Mouse (Mus musculus) 3134 (cell line): ENCODE data around the gene Gm21973.

Experiments used
- DNase-seq: peaks from one replicate; pipeline ENCODE4 v3.0.0-alpha.2; 2011; ENCODE audit warnings: low spot score; ENCODE audit not compliant: insufficient read length; ENCODE audit errors: extremely low read depth

Gm21973 gene

DNA sequence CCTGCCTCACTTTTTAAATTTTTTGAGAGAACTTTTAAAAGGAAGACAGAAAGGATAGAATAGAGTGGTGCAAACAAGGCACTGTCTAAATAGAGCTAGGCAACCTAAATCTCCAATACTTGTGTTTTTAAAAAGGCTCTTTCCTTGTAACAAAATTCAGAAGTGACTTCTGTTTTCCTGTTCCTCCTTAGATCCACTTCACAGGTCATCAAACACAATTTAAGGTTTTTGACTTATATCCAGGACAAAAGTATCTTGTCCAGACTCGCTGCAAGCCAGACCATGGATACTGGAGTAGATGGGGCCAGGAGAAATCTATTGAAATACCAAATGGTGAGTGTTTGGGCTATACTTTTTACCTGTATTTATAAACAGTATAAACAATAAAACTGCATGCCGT is at the start of gene Gm21973:
Gm21973 (plus strand) TSS at position 301 of the 400 bp plus-strand sequence.
- DNase-seq: no peak

DNA sequence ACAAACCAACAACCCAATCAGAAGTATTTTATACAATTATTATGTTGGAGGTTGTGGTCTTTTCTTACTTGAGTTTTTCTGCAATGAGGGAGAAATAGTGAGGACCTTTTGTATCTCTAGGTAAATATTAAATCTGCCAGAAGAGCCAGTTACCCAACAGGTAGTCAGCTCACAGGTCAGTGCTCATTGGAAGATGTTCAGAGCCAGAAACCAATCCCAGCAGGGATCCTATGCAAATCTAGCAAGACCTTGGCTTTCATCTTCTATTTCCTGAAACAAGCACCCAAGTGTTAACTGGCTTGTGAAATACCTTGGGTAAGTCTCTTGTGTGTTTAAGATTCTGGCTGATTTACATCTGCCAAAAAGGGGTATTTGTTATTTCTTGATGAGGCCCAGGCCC is 48.8 kb upstream of the Gm21973 start:
- no peak for DNase-seq

DNA sequence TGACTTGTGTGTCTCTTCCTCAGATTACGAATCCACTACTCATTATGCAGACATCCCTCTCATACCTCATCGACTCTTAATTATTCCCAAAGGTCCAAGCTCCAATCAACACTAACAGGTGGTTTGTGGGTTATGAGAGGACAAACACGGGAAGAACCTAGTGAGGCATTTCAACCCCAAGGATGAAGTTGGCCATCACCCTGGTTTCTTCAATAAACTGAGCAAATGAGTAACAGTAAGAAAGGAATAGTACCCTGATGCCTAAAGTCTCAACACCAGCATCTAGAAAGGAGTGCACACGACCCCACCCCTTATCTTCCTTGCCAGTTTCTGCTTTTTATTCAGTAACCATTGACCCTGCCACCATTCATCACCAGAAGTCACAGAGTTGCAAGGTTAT is 47.7 kb upstream of the Gm21973 start:
- no peak for DNase-seq

DNA sequence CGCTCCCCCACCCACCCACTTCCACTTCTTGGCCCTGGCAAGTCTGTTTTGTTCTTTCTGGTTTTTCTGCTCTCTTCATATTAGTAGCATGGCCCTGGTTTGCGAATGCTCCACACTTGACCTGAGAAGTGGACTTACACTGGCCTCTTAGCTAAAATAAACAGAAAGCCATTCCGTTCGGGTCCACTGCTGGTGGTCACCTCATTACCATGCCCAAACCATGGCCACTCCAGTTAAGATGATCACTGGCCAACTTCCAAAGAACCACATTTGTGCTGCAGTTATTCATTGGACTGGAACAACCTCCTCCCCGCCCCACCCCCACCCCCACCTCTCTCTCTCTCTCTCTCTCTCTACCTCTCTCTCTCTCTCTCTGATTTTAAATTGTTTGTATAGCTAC is 43.6 kb upstream of the Gm21973 start:
- no peak for DNase-seq

DNA sequence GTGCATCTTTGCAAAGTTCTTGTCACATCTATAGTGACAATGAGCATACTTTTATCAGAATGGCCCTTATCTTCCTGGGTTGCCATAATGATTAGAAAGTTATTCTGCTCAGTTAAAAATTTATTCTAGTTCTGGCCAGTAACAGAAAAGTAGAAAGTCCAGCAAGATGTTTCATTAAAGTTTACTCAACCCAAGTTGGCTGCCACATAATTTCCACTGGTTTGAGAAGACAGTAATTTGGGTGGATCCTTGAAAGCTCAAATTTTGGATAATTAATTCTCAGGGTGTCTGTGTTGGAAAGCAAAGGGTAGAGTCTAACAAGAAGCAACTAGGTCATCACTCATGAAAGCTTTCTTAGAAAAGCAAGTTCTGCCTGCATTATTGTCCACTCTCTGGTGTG is 41.5 kb upstream of the Gm21973 start:
- no peak for DNase-seq

DNA sequence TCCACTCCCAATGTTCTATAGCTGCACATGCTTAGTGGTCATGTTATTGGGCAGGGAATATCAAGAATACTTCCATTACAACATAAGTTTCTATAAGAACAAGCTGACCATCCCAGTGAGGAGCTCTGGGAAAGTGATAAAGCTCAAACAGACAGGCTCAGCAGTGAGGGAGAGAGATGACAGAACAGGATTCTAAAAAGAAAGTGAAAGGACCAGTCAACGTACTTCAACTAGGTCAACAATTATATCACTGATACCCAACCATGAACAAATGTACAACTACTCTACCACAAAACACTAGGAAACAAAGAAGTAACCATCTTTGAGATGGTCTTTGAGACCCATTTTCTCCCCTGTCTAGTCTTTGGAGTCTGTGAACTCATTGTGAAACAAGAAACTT is 28.6 kb upstream of the Gm21973 start:
- no peak for DNase-seq

DNA sequence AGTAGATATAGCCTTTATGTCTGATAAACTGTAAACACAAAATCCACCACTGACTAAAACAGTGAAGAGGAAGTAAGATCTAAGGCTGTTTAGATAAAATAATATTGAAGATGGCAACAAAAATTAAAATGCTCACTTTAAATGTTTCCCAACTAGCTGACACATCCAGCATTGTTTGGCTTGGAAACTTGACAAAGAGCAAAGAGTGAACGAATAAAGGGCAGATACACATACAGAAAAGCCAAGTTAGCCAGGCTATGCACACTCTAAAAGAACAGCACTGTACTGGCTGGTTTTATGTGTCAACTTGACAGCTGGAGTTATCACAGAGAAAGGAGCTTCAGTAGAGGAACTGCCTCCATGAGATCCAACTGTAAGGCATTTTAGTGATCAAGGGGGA is 27.1 kb upstream of the Gm21973 start:
- DNase-seq: no peak

DNA sequence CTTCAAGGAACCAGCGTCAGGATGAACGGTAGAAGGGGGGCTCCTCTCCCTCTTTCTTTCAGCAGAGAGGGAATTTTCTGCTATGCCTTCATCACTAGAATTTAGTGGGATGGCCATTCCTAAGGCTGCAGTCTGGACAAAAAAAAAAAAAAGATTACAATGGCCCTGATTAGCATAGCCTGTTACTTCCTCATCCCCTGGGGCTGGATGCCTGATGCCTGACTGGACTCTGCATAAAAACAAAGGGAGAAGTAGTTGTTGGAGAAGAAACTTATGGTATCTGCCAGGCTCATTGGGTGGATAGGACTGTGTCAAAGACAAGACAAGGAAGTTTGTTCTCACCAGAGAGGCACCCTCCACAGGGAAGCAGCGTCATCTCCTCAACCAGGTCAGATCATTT is 25.7 kb upstream of the Gm21973 start:
- DNase-seq: no peak

DNA sequence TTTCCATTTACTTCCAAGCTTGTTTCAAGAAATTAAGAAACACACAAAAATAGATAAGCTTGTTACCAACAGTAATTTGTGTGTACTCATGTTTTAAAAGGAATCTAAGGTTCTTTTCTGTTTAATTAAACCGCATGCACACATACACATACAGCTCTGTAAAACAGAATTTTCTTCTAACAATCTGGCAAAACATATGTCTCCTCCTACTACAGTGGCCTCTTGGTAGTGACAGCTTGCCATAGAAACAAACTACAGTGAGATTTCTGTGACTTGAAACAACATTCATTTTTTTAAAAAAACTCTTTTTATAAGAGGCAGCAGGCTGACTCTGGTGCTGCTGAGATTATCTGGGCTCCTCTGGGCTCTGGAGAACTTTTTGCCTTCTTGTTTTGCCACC is 18.7 kb upstream of the Gm21973 start:
- no peak for DNase-seq

DNA sequence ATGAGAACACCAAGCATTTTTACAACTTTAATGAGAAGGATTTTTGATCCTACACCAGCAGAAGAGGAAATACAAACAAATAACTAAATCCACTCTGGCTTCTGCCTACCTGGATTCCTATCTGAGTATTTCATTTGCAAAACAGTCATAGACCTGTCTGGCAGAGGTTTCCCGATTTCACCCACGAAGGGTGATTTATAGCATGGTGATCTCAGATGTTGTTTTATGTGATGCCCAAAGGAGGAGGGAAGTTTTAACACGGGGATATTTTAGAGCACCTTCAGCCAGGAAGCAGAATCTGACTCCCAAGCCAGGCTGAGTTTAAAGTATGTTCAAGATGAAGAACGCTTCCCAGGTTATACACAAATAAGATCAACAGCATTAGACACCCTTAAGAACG is 13.4 kb upstream of the Gm21973 start:
- no peak for DNase-seq

DNA sequence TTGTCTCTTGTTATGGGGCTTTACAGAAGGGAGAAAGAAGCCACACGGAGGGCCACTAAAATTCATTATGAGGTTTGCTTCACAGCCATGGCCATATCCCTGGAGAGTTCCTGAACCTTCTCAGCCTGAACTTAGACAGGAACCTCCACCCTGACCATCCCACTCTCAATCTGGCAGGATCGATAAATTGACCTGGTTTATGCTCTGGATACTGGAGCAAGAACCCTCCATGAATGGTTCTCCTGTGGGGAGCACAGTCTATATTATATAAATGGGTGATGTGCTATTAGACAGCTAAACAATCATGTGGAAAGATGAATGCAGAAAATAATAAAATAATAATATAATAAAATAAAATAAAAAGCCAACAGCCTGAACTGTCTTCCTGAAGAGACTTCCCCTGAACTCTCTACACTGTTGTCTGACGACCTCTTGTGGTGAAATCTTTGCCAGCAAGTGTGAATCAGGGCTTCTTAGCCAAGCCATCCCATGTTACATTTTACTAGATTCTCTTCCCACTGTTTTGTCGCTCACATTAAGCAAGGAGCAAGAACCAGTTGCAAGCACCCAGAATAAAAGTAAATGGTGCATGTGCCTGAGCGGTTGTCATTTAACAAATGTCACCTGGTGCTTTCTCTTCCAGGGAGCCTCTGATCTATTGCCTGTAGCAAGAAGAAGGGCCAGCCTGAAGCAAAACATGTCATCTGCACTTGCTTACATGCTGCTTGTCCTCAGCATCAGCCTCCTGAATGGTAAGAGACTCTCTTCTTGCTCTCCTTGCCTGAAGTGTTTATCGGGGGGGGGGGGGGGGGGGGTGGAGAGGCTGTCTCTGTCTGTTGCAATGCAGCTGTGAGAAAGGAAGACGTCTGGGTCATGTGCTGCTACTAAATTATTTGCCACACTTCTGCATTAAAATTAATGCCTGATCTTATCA is 11.4 kb upstream of the Gm21973 start:
- DNase-seq: no peak

DNA sequence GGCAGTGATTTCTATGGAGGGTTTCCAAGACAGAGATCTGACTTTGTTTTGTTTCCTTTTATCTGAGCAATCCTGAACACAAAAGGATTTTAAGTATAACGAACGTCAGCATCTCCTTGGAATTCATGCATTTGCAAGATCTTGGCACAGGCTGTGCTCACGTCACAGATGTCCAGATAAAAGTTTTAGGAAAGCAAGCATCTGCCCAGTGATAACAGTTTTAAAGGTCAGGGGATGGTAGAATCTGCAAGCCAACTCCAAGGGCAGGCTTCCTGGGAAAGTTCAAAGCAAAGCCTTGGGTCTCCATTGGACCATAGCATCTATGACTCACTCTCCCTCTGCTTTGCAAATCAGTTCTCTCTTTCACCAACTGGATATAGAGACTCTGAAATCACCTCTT is 5.4 kb downstream of the Gm21973 start:
- no peak for DNase-seq

DNA sequence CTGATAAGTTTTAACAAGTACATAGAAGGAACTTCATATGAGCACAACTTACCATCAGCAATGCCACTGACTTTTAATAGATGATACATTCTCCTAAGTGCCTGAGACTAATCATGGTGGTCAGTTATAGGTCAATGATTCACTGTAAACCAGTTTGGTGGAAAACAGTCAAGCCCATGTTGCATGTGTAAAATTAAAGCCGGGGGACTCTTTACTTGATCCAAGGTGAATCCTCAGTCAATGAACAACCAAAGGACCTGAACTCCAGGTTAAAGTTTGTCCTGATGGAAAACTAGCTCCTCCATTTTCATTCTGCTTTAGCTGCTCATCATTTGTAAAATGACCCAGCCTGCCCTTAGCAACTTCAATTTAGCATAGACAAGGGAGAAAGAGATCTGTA is 7.4 kb downstream of the Gm21973 start:
- DNase-seq: no peak

DNA sequence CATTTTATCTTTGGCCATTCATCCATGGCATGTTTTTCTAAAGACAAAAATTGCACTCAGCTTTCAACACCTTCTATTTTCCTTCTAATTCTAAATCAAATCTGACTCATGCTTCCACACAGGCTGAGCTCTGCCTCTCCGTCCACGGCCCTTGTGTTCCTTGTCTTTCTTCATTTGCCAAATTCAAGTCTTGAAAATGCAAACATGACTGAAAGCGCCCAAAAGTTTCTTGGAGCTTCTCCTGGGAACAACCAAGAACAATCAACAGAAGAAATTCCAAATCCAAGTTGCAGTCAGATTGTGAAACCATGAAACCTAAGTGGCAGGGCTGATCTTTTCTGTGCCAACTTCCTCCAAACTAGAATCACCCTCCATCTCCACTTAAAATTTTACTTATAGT is 13.4 kb downstream of the Gm21973 start:
- DNase-seq: no peak

DNA sequence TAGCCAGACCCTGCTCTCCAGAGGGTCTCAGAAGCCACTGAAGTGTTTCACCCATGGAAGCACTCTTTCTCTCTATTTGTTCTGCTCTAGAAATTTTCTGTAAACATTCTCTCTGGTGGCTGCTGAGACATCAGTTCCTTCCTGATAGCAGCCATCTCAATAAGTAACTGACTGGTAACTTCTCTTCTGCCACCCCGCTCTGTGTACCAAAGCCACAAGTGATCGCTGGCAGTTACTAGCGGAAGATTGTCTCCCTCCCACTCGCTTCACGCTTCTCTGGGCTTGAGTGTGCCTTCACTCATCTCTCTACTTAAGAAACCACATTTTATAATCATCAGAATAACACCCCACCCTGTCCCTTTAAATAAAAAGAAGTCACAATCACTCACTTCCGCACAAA is 21.9 kb downstream of the Gm21973 start:
- DNase-seq: no peak

DNA sequence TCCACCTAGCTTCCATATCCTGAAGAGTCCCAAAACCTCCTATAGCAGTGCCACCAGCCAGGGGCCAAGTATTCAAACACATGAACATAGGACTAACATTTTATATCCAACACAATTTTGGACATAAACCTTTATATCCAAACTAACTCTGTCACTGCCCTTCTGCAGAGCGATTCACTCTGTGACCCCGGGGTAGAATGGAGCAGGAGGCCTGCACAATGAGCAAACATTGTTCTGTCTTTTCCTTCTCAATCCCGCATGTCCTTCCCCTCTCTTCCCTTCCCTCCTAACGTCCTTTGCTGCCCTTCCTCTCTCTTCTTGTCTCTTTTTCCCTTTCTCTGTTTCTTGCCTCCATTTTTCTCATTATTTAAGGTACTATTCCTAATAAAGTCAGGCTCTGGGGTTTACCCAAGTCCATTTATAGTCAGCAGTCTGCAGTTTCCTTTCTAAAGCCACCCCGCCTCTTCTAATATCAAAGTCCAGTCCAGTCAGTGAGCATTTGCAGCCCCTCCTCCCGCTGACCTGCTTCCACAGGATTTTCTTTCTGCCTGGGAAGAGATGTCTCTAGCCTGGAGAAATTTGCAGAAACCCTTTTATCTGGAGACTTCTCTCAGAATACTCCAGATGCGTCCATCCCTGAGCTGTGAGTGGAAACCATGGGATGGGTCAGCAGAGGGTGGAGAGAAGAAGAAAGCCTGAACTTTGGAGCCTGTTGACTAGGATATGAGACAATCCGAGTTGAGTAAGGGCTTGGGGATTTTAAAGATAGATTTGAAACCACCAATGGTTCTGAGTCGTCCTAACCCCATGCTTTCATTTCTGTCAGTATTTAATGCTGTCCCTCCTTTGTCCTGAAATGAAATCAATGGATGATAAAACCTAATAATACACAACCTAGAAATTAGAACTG is 33.1 kb downstream of the Gm21973 start, which contains the start of gene Agxt2:
Agxt2 (plus strand) TSS at position 494 of the 910 bp plus-strand sequence.
- no peak for DNase-seq

DNA sequence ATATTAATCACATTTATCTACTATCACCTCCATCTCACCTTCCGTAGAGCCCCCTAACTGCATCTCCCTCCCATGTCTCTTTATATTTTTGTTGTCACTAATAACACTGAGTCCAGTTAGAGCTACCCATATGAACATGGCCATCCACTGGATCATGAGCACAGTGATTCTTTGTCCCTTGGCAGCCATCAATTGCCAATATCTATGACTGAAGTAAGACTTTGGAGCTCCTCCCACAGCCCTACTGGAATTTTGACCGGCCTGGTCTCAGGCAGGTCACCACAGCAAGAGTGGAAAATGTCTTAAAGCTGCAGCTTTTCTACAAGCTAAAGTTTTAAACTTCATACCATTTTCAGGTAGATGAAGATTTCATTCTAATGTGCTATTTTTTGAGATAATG is 41.2 kb downstream of the Gm21973 start:
- DNase-seq: no peak

DNA sequence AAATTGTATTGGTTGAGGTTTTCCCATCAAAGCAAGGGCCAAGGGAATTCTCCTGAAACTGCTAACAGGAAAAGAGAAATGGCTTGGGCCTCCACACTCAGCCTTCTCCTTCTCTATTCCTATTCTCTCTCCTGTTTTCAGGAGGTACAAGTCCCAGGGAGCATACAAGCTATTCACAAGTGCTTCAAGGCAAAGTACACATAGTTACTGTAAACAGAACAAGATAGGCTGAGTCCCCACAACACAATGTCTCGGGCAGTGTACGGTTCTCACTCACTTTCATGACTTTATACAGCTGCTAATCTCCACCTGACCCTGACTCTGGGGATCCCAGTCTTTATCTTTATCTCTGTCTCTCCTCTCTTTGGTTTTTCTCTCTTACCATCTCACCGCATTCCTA is 50.2 kb downstream of the Gm21973 start:
- DNase-seq: no peak

DNA sequence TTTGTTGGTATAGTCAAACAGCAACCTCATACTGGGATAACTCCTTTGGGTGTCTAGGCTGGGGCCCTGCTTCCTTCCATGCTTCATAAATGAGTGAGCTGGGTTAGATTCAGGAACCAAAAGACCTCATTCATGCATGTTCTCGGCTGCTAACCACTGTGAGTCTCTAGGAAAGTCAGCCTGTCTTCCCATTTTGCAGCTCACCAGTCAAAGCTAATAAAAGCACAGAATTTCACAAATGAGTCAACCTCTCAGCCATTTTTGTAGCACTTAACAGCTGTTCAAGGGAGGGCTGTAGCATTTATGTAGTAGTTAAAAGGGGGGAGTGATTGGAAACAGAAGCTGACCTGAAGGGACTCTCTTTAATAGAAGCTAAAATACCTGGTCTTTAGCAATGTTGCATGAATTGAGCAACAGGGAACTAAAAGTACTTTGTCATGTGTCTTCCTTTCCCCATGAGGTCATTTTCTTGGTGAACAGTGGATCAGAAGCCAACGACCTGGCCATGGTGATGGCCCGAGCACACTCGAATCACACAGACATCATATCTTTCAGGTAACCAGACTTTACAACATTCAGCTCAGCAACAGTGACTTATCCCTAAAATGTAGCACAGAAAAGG is 53.3 kb downstream of the Gm21973 start:
- DNase-seq: no peak

DNA sequence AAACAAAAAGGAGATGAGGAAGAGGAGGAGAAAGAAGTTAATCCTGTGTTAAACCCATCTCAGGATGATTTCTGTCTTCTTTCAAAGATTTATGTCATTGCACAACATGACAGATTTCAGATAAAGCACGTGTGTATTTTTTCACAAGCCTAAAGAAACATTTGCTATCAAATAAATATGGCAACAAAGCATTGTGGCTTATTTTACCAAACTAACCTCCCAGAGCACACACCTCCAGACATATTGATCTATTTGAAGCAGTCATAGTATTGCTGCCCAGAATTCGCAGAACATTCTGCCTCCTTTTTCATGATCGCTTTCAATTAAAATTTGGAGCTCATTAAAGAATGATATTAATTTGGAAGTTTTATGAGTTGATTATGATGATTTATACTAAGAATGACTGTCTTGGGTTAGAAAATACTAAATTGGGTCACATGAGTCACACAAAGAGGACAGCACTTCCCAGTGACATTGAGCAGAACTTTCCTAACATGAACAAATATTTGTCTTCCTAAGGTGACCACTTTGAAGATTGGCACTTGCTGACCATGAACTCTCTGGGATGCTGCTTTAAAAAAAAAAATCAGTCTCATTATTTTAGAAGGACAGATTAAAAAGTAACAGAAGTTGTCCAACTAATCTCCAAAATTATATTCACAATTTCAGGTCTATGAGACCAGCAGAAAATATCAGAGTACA is 54.7 kb downstream of the Gm21973 start:
- no peak for DNase-seq

DNA sequence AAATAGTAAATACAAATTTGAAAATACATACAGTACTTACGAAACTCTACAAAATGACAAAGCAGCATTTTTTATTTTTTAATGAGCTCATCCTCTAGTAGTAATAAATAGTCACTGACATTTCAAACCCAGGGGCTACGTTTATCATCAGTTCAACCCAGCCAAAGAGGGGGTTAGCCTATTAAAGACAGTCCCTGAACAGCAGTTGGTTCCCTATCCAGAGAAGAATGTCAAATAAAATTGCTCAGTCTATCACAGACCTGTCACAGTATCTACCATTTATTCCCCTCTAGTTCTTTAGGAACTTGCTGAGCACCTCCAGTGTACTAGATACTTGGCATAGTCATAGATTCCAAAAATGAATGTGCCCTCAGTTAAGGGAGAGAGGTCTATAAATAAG is 62.1 kb downstream of the Gm21973 start:
- DNase-seq: no peak
